Mouse (Mus musculus): ENCODE measurements around the gene Ormdl2. TPM values are rescaled to one million over a fixed set of nuclear protein-coding genes. Genes with fewer than 3 reads are reported as not detected.
A peak's percentile ranks its signal among the peaks of the same experiment; 100 is the strongest.

Gene Ormdl2
- polyA plus RNA-seq, 1 experiment from 2014 or later: 43.0 TPM

DNA sequence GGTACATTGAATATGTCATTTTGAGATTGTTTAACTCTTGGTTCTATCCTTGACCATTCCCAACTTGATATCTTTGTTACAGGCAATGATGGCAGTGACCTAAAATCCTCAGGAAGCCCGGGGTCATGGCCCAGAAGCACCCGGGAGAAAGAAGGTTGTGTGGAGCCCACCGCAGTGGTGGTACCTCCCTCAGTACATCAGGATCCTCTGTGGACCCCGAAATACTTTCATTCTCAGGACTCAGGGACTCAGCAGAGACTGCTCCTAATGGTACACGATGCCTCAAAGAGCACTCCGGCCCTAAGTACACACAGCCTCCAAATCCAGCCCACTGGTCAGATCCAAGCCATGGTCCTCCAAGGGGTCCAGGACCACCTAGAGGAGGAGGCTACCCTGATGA lies 15.4 kb downstream of the Ormdl2 start:
- Histone ChIP-seq H3K27ac (ENCODE audit: low read length) (no peak overlapping the region), H3K9ac (ENCODE audit: low read length) (peak overlapping the region; percentile 70), H3K4me2 (ENCODE audit: low read depth, low read length) (peak overlapping the region; percentile 76), H3K9me3 (replicated peaks; ENCODE audit: control insufficient read depth, low read length) (no peaks in the 10 kb centered on the region), H3K27me3 (ENCODE audit: control insufficient read depth, insufficient read depth, low read length) (no peaks in the 10 kb centered on the region), H3K4me3 (ENCODE audit: low read length) (peak overlapping the region; percentile 87), H3K4me1 (ENCODE audit: control insufficient read depth, insufficient read depth, low read length) (peaks cover 46% of the 10 kb centered on the region), H3K36me3 (ENCODE audit: control insufficient read depth, insufficient read depth) (peaks cover 9% of the 10 kb centered on the region)
- no peak for ATAC-seq (replicated peaks; ENCODE audit: extremely low read depth, insufficient read depth, low FRiP score)
- 53% methylated on average over 6 of the region's 6 CpGs for whole genome bisulfite sequencing

DNA sequence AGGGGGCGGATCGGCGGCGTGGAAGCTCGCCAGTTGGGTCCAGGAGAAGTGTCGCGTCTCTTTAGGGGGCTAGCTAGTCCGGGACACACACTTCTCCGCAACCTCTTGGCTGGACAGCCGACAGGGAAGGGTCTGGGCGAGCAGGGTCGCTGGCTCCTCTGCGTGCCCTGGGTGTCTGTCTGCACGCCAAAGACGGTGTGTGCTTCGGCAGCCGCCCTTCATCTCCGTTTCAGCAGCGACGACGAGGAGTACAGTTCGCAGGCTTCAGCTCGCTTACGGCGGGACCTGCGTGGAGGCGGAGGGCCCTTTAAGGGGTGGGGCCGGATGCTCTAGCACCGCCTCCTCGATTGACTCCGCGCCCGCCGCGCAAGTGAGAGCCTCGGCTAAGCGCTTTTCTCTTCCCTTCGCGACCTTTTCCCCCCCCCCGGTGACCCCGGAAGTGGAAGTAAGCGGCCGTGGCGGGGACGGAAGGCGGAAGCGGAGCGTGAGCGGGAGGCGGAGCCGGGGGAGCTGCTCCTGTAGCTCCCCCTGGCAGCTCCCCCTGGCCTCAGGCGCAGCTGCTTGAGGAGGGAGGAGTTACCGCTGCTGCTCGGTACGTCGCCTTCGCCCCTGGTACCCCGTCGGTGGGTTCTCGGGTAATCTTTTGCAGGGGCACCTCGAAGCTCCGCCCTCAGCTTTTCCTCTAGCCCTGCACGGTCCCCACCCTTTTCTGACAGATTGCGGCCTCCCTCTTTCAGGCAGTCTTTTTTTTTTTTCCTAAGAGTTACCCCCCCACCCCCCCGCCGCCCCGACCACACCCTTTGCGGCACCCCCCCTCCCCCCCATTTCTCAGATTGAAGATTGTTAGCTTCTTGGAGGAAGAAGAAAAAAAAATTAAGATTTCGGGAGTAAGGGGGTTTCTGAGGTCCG lies 16.1 kb downstream of the Ormdl2 start:
- Histone ChIP-seq H3K27ac (ENCODE audit: low read length) (peak overlapping the region; percentile 99), H3K4me2 (ENCODE audit: low read depth, low read length) (peak overlapping the region; percentile 76), H3K9me3 (replicated peaks; ENCODE audit: control insufficient read depth, low read length) (no peaks in the 10 kb centered on the region), H3K9ac (ENCODE audit: low read length) (peak overlapping the region; percentile 94), H3K4me1 (ENCODE audit: control insufficient read depth, insufficient read depth, low read length) (peaks cover 46% of the 10 kb centered on the region), H3K4me3 (ENCODE audit: low read length) (peak overlapping the region; percentile 87), H3K36me3 (ENCODE audit: control insufficient read depth, insufficient read depth) (peaks cover 8% of the 10 kb centered on the region), H3K27me3 (ENCODE audit: control insufficient read depth, insufficient read depth, low read length) (no peaks in the 10 kb centered on the region)
- under 1% methylated on average over 70 of the region's 70 CpGs for WGBS
- peak; percentile 92 for ATAC-seq (replicated peaks; ENCODE audit: extremely low read depth, insufficient read depth, low FRiP score)

DNA sequence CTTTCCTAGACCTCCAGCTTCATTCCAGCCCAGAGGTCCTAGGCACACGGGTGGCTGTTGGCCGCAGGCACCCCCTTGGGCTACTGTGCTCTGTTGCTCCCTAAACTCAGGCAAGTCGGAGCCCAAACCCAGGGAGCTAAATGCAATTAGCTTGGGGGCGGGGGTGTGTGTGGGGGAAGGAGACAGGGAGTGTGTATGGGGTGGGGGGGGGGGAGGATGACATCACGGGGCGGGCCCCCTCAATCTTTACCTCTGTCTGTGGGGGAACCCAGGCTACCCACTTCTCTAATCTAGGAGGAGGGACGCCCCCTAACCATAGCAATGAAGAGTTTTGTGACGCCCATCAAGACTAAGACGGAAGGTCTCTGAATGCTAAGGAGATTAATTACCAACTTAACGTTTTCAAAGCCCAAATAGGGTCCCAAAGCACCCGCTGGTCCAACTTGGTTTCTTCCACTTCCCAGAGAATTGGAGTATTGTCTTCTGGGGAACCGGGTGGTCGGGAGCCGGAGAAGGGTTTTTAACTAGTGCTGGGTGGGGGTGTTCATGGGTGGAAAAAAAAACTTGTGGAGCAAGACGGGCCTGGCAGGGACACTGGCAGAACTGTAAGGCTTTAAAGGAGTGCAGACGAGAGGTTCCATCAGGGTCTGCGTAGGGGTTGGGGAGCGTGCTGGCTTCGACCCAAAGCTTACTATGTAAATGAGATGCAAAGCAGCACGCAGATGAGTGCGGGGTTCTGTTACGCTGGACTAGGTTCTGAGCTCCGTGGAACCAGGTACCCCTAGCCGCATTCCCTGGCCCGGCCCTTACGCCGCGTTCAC lies 17.0 kb downstream of the Ormdl2 start, which contains the start of gene Tmem198b:
Gene Tmem198b (minus strand): TSS at position 100 of the 821 bp plus-strand sequence.
- H3K4me3 ChIP-seq (ENCODE audit: low read length): peak within 1 kb of the TSS; percentile 87
- no peaks in the 10 kb centered on the region for H3K9me3 ChIP-seq (replicated peaks; ENCODE audit: control insufficient read depth, low read length)
- H3K9ac ChIP-seq (ENCODE audit: low read length): peak within 1 kb of the TSS; percentile 94
- peak within 1 kb of the TSS; percentile 66 for H3K4me2 ChIP-seq (ENCODE audit: low read depth, low read length)
- peaks cover 43% of the 10 kb centered on the region for H3K4me1 ChIP-seq (ENCODE audit: control insufficient read depth, insufficient read depth, low read length)
- WGBS: under 1% methylated on average over 27 of the region's 28 CpGs
- peaks cover 4% of the 10 kb centered on the region for H3K36me3 ChIP-seq (ENCODE audit: control insufficient read depth, insufficient read depth)
- ATAC-seq (replicated peaks; ENCODE audit: extremely low read depth, insufficient read depth, low FRiP score): peak; percentile 53
- no peaks in the 10 kb centered on the region for H3K27me3 ChIP-seq (ENCODE audit: control insufficient read depth, insufficient read depth, low read length)
- peak within 1 kb of the TSS; percentile 99 for H3K27ac ChIP-seq (ENCODE audit: low read length)

DNA sequence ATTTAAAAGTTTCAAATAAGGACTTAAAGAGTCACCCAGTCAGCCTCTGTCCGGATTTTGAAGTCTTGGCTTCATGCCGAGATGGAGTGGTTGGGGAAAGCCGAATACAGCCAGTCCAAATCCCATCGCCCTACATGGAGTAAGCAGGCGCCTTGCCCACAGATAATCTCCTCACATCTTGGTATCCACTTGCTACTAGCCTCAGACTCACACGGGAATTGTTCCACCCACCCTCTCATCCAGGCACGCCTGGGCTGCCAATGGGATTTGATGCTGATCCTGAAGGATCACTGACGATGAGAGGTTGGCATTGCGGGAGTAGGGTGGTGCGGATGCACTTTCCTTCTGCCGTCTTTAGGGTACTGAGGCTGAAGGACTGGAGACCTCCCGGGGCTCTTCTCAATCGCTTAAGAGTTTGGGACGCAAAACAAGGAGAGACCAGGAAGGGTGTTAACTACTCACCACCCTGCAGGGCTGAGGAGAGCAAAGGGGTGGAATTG lies 17.6 kb downstream of the Ormdl2 start, which contains the start of gene Dnajc14:
Gene Dnajc14 (plus strand): TSS at position 292 of the 500 bp plus-strand sequence.
- peak within 1 kb of the TSS; percentile 66 for H3K4me2 ChIP-seq (ENCODE audit: low read depth, low read length)
- peak within 1 kb of the TSS; percentile 99 for H3K27ac ChIP-seq (ENCODE audit: low read length)
- peak; percentile 8; the same call in 1 of the 2 replicates for ATAC-seq (replicated peaks; ENCODE audit: extremely low read depth, insufficient read depth, low FRiP score)
- H3K27me3 ChIP-seq (ENCODE audit: control insufficient read depth, insufficient read depth, low read length): no peaks in the 10 kb centered on the region
- H3K36me3 ChIP-seq (ENCODE audit: control insufficient read depth, insufficient read depth): peaks cover 3% of the 10 kb centered on the region
- peaks cover 38% of the 10 kb centered on the region for H3K4me1 ChIP-seq (ENCODE audit: control insufficient read depth, insufficient read depth, low read length)
- no peaks in the 10 kb centered on the region for H3K9me3 ChIP-seq (replicated peaks; ENCODE audit: control insufficient read depth, low read length)
- peak within 1 kb of the TSS; percentile 94 for H3K9ac ChIP-seq (ENCODE audit: low read length)
- peak within 1 kb of the TSS; percentile 87 for H3K4me3 ChIP-seq (ENCODE audit: low read length)
- under 1% methylated on average over 14 of the region's 14 CpGs for WGBS

DNA sequence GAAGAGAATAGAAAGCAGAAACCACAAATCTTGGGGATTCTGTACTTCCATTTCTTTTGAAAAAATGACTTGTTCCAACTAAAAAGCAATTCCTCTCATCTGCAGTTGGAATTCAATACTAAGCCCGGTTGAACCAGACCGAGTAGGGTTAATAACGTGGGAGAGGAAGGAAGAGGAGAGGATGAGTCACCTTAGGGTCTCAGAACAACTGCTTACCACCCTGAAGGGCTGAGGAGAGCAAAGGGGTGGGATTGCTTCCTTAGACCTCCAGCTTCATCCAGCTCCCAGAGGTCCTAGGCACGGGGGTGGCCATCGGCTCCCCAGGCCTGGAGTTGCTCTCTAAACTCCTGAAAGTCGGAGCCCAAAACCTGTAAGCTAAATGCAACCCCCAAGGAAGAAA lies 18.1 kb downstream of the Ormdl2 start:
- Histone ChIP-seq H3K4me1 (ENCODE audit: control insufficient read depth, insufficient read depth, low read length) (peaks cover 34% of the 10 kb centered on the region), H3K27me3 (ENCODE audit: control insufficient read depth, insufficient read depth, low read length) (no peaks in the 10 kb centered on the region), H3K36me3 (ENCODE audit: control insufficient read depth, insufficient read depth) (no peaks in the 10 kb centered on the region; the same call in none of the 2 replicates), H3K27ac (ENCODE audit: low read length) (peak overlapping the region; percentile 99), H3K9me3 (replicated peaks; ENCODE audit: control insufficient read depth, low read length) (no peaks in the 10 kb centered on the region), H3K9ac (ENCODE audit: low read length) (peak overlapping the region; percentile 94), H3K4me3 (ENCODE audit: low read length) (peak overlapping the region; percentile 87), H3K4me2 (ENCODE audit: low read depth, low read length) (peak overlapping the region; percentile 66)
- WGBS: 8% methylated on average over 6 of the region's 6 CpGs
- no peak for ATAC-seq (replicated peaks; ENCODE audit: extremely low read depth, insufficient read depth, low FRiP score)

DNA sequence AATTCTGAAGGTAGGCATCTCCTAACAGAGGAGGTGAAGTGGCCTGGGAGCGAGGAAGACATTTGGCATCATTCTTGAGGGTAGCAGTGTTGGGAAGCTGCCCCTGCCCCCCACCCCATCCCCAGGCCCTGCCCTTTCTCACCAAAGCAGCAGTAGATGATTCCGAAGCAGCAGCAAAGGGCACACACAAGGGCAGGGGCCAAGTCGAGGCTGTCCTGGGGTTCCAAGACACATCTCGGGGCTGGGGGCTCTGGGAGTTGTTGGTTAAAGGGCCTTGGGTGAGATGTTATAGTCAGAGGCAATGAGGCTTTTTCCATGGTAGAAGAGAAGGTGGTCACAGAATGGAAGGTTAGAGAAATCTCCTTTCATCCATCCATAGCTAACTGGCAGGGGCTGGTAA lies 18.5 kb downstream of the Ormdl2 start:
- Histone ChIP-seq H3K36me3 (ENCODE audit: control insufficient read depth, insufficient read depth) (no peaks in the 10 kb centered on the region; the same call in none of the 2 replicates), H3K4me1 (ENCODE audit: control insufficient read depth, insufficient read depth, low read length) (peaks cover 30% of the 10 kb centered on the region), H3K9ac (ENCODE audit: low read length) (peak overlapping the region; percentile 94), H3K27me3 (ENCODE audit: control insufficient read depth, insufficient read depth, low read length) (no peaks in the 10 kb centered on the region), H3K9me3 (replicated peaks; ENCODE audit: control insufficient read depth, low read length) (no peaks in the 10 kb centered on the region), H3K4me3 (ENCODE audit: low read length) (peak overlapping the region; percentile 87), H3K4me2 (ENCODE audit: low read depth, low read length) (peak overlapping the region; percentile 66), H3K27ac (ENCODE audit: low read length) (no peak overlapping the region; the same call in 1 of the 2 replicates)
- WGBS: 47% methylated on average over 4 of the region's 4 CpGs
- no peak for ATAC-seq (replicated peaks; ENCODE audit: extremely low read depth, insufficient read depth, low FRiP score)

DNA sequence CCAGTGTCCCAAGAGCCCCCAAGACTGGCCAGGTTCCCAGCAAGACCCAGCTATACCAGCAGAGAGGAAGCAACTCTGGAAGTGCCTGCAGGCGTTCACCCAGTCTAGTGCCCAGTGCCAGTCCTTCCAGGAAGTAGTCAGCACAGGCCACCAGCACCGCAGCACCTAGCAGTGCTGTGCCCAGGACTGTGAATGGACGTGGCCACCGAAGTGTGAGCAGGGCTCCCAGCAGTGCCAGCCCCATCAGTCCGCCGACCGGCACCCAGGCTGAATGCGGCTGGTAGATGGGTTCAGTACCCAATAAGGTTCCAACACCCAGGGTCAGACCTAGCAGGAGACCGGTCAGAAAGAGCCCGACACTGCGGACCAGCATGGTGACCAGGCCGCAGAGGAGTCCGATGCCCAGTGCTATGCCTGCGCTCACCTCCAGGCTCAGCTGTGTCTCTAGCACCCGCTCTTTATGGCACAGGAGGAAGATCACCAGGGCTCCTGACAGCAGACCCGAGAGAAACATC lies 19.4 kb downstream of the Ormdl2 start:
- H3K36me3 ChIP-seq (ENCODE audit: control insufficient read depth, insufficient read depth): no peaks in the 10 kb centered on the region; the same call in none of the 2 replicates
- no peak overlapping the region for H3K4me2 ChIP-seq (ENCODE audit: low read depth, low read length)
- no peaks in the 10 kb centered on the region for H3K9me3 ChIP-seq (replicated peaks; ENCODE audit: control insufficient read depth, low read length)
- no peak for ATAC-seq (replicated peaks; ENCODE audit: extremely low read depth, insufficient read depth, low FRiP score)
- H3K27me3 ChIP-seq (ENCODE audit: control insufficient read depth, insufficient read depth, low read length): no peaks in the 10 kb centered on the region
- H3K4me1 ChIP-seq (ENCODE audit: control insufficient read depth, insufficient read depth, low read length): peaks cover 21% of the 10 kb centered on the region
- H3K4me3 ChIP-seq (ENCODE audit: low read length): no peak overlapping the region
- 87% methylated on average over 16 of the region's 16 CpGs for WGBS
- no peak overlapping the region for H3K9ac ChIP-seq (ENCODE audit: low read length)
- no peak overlapping the region for H3K27ac ChIP-seq (ENCODE audit: low read length)

DNA sequence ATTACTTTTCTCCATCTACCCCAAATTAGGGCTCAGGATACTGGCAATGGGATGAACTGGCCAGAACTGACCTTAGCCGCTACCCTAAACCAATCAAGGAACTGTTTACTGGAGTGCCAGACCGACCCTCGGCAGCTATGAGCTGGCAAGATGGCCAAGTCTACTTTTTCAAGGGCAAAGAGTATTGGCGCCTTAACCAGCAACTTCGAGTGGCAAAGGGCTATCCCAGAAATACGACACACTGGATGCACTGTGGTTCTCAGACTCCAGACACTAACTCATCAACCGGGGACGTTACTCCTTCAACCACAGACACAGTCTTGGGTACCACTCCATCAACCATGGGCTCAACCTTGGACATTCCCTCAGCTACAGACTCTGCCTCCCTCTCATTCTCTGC lies 22.8 kb downstream of the Ormdl2 start:
- Histone ChIP-seq H3K27ac (ENCODE audit: low read length) (no peak overlapping the region), H3K4me3 (ENCODE audit: low read length) (no peak overlapping the region), H3K9ac (ENCODE audit: low read length) (no peak overlapping the region), H3K4me1 (ENCODE audit: control insufficient read depth, insufficient read depth, low read length) (peaks cover 11% of the 10 kb centered on the region), H3K27me3 (ENCODE audit: control insufficient read depth, insufficient read depth, low read length) (no peaks in the 10 kb centered on the region), H3K36me3 (ENCODE audit: control insufficient read depth, insufficient read depth) (no peaks in the 10 kb centered on the region; the same call in 1 of the 2 replicates), H3K9me3 (replicated peaks; ENCODE audit: control insufficient read depth, low read length) (no peaks in the 10 kb centered on the region), H3K4me2 (ENCODE audit: low read depth, low read length) (no peak overlapping the region)
- 90% methylated on average over 8 of the region's 8 CpGs for WGBS
- ATAC-seq (replicated peaks; ENCODE audit: extremely low read depth, insufficient read depth, low FRiP score): no peak

All from heart, embryonic 16.5 days (tissue).